Mouse (Mus musculus) embryonic fibroblast, embryonic 13.5 days (primary cell): ENCODE data around the gene Nup37.

Experiments used
- CTCF ChIP-seq: IDR thresholded peaks from 2 replicates; pipeline ENCODE4 v1.5.1; 2011; ENCODE audit warnings: mild to moderate bottlenecking, control low read depth, low read length, moderate library complexity, borderline replicate concordance; ENCODE audit not compliant: insufficient read depth
- POLR2A ChIP-seq: IDR thresholded peaks from 2 replicates; pipeline ENCODE4 v1.6.1; 2011; ENCODE audit warnings: low read depth, mild to moderate bottlenecking, control low read depth, low read length, moderate library complexity

GRCm38 (mm10) chr10:88146707-88147477, at the start of gene Nup37, which contains the start of gene Parpbp:
- TF ChIP-seq CTCF: no peak
- peak; percentile 83 for TF ChIP-seq POLR2A
